Mouse (Mus musculus) liver, adult 2 months (tissue): Measurements from ENCODE around the gene Cfap97d2.

ENCODE experiments used
- CTCF ChIP-seq: fragments of 200-500 bp; IDR thresholded peaks from 2 replicates; pipeline ENCODE4 v1.5.1; 2011; ENCODE audit warnings: low read depth, low read length, control low read depth
- POLR2A ChIP-seq: fragments of 200-500 bp; IDR thresholded peaks from 2 replicates; pipeline ENCODE4 v1.6.1; 2011; ENCODE audit warnings: low read length, control low read depth; ENCODE audit not compliant: insufficient read depth; ENCODE audit errors: extremely low read depth

GRCm38 (mm10) chr8:13756982-13757804 is 51.5 kb downstream of the Cfap97d2 start, which contains the start of gene Cdc16:
- TF ChIP-seq POLR2A (peak; percentile 37; the same call in 1 of the 2 replicates), CTCF (no peak)
